Mouse (Mus musculus) hindbrain, postnatal 0 days (tissue): ENCODE measurements around the gene Braf. TPM values are rescaled to one million over a fixed set of nuclear protein-coding genes. Genes with fewer than 3 reads are reported as not detected.

ENCODE experiments used
- ATAC-seq: fragments of 200-750 bp; cut with Nextera tagmentation; 2 replicates; pipeline ENCODE4 v1.8.0; 2017; ENCODE audit warnings: mild to moderate bottlenecking, moderate TSS enrichment, moderate library complexity
- DNase-seq: peaks from one replicate; pipeline ENCODE4 v3.0.0-alpha.2; 2015; ENCODE audit warnings: low spot score
- H3K27ac ChIP-seq: fragments of 300-500 bp; sonication (generic); 2 replicates; pipeline ENCODE4 v1.5.1; 2014; ENCODE audit warnings: mild to moderate bottlenecking
- H3K27me3 ChIP-seq: fragments of 300-500 bp; sonication (generic); 2 replicates; pipeline ENCODE4 v1.6.1; 2014; ENCODE audit warnings: low read length, mixed read lengths; ENCODE audit not compliant: insufficient read depth
- H3K36me3 ChIP-seq: fragments of 300-500 bp; sonication (generic); 2 replicates; pipeline ENCODE4 v1.6.1; 2014; ENCODE audit warnings: low read length, mixed read lengths; ENCODE audit not compliant: insufficient read depth
- H3K4me1 ChIP-seq: fragments of 300-500 bp; sonication (generic); 2 replicates; pipeline ENCODE4 v1.6.1; 2014; ENCODE audit warnings: antibody characterized with exemption, low read length, mixed read lengths; ENCODE audit not compliant: insufficient read depth
- H3K4me2 ChIP-seq: fragments of 300-500 bp; sonication (generic); 2 replicates; pipeline ENCODE4 v1.6.1; 2014; ENCODE audit warnings: low read depth, mild to moderate bottlenecking, low read length, moderate library complexity, mixed read lengths
- H3K4me3 ChIP-seq: fragments of 300-500 bp; sonication (generic); 2 replicates; pipeline ENCODE4 v1.5.1; 2014; ENCODE audit warnings: low read length
- H3K9ac ChIP-seq: fragments of 300-500 bp; sonication (generic); replicated peaks from 2 replicates; pipeline ENCODE4 v1.6.1; 2014; ENCODE audit warnings: mild to moderate bottlenecking, low read length, moderate library complexity, mixed read lengths
- H3K9me3 ChIP-seq: fragments of 300-500 bp; sonication (generic); 2 replicates; pipeline ENCODE4 v1.6.1; 2016; ENCODE audit warnings: low read length, mixed read lengths
- CTCF ChIP-seq: IDR thresholded peaks from 2 replicates; pipeline ENCODE4 v1.5.1; 2016; ENCODE audit warnings: antibody characterized with exemption, control low read depth, low read depth
- WGBS: fragments of 180-500 bp; shearing (Covaris S2); extraction: QIAGEN DNeasy Blood & Tissue Kit; methylation state at CpG from one replicate; pipeline ENCODE4 v1.1.7; 2014; 5-methylcytosine and 5-hydroxymethylcytosine counted together
- polyA plus RNA-seq: library from polyadenylated mRNA; unstranded; fragments of >200 nt; fragmentation: Nextera tagmentation; extraction: Ambion mirVana; gene quantifications from 2 replicates; pipeline ENCODE4 v1.2.1, GENCODE M21; 2015
- total RNA-seq: library from RNA; depleted of rRNA; stranded (reverse); fragments of >200 nt; gene quantifications from 2 replicates; pipeline ENCODE4 v1.2.3, GENCODE M21; 2014

Braf gene
- total and polyA plus RNA-seq, 2 experiments from 2014 or later = 17.3 to 49.6 TPM

DNA sequence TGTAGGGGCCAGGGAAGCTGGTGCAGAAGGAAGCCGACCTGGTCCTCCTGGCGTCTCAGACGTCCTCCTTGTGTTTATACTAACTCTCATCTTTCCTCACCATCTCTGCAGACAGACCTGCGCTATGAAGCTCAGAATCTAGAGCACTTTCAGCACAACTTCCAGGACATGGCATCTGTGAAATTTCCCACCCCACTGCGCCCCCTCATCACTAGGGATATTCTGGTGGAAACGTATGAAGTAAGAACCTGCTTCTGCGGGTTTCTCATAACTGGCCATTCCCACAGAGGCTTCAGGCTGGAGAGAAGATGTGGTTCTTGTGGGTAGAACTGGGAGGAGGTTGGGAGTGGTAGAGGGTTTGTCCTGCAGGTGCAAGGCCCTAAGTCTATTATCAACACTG lies 145.7 kb downstream of the Braf start:
- ATAC-seq = no peak
- no peak overlapping the region for H3K9ac ChIP-seq
- H3K27me3 ChIP-seq = no peaks in the 10 kb centered on the region
- H3K4me1 ChIP-seq = 0 out of 2 replicates have a peak, but pooled peaks cover 2% of the 10 kb centered on the region
- peaks cover 16% of the 10 kb centered on the region for H3K36me3 ChIP-seq
- H3K27ac ChIP-seq = no peak overlapping the region
- no peak overlapping the region for H3K4me3 ChIP-seq
- no peak for TF ChIP-seq CTCF
- no peak overlapping the region for H3K4me2 ChIP-seq
- 89% methylated on average over 7 of the region's 7 CpGs for WGBS
- DNase-seq = no peak
- no peaks in the 10 kb centered on the region for H3K9me3 ChIP-seq

DNA sequence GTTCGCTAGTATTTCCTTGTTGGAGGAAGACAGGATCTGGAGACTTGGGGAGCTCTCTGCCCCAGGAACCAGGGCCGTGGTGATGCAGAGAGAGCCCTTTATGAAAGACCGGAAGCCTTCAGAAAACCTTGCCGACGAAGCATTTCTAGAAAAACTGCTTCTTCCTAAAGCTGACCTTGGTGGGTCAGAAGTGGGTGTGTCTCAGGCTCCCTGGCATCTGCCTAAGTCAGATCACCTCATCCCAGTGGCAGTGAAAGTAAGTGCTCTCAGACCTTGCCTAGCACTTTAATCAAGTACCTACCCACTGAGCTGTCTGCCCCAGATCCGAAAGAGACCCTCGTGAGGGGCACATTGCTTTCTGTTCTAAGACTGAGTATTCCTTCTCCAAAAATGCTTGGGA lies 150.3 kb downstream of the Braf start:
- H3K4me2 ChIP-seq = peak overlapping the region; percentile 69
- H3K9me3 ChIP-seq = no peaks in the 10 kb centered on the region
- no peaks in the 10 kb centered on the region for H3K27me3 ChIP-seq
- peak overlapping the region; percentile 67 for H3K4me3 ChIP-seq
- H3K36me3 ChIP-seq = peaks cover 14% of the 10 kb centered on the region
- peak overlapping the region; percentile 95 for H3K27ac ChIP-seq
- DNase-seq (no peak), ATAC-seq (no peak)
- peaks cover 10% of the 10 kb centered on the region; the same call in 1 of the 2 replicates for H3K4me1 ChIP-seq
- TF ChIP-seq CTCF = no peak
- peak overlapping the region; percentile 77 for H3K9ac ChIP-seq
- 74% methylated on average over 7 of the region's 7 CpGs for WGBS

DNA sequence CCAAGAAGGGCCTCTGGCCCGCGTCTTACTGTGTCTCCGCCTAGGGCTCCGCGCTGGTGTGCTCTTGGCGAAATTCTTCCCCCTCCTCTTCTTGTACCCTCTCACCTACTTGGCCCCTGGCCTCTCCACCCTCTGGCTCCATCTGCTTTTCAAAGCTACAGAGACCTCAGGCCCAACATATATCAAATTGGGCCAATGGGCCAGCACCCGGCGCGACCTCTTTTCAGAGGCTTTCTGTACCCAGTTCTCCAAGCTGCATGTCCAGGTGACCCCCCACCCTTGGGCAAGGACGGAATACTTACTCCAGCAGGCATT lies 150.8 kb downstream of the Braf start:
- H3K36me3 ChIP-seq = peaks cover 10% of the 10 kb centered on the region
- peak overlapping the region; percentile 69 for H3K4me2 ChIP-seq
- peaks cover 10% of the 10 kb centered on the region; the same call in 1 of the 2 replicates for H3K4me1 ChIP-seq
- peak overlapping the region; percentile 77 for H3K9ac ChIP-seq
- ATAC-seq = peak; percentile 55
- H3K27me3 ChIP-seq = no peaks in the 10 kb centered on the region
- H3K27ac ChIP-seq = peak overlapping the region; percentile 95
- peak overlapping the region; percentile 67 for H3K4me3 ChIP-seq
- H3K9me3 ChIP-seq = no peaks in the 10 kb centered on the region
- WGBS = 16% methylated on average over 10 of the region's 10 CpGs
- DNase-seq = no peak
- no peak for TF ChIP-seq CTCF

DNA sequence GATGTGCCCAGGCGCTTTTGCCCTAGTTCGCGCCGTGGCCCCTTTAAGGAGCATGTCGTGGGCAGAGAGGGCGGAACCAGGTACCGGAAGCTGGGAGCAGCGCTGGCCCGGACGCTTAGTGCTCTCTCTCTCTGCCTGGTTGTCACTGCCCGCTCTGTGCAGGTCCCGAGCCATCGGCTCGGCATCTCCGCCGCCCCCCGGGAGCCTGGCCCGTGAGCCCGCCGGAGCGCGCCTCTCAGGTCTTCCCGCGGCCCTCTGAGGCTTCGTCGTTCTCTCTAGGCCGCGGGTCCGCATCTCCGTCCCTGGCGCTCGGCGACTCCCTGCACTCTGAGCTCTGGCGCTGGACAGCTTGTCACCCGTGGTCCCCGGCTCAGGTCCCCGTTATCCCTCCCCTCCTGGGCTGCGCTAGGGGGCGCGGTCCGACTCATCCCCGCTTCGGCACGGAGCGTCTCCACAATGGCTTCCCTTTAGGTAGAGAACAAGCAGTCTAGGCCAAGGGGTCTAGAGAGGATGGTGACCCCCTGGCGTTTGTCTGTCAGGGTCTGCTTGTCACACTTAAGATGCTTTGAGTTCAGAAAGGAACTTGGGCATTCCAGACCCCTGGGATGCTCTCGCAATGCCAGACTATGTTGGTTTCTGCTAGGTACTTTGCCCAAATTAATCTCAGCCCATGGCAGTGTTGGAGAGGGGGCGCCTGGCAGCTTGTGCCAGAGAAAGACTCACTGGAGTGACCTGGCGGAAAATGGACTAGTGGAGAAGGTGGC lies 151.3 kb downstream of the Braf start, which contains the start of gene Adck2:
Gene Adck2 (plus strand): TSS at position 83 of the 764 bp plus-strand sequence.
- peaks cover 10% of the 10 kb centered on the region; the same call in 1 of the 2 replicates for H3K4me1 ChIP-seq
- DNase-seq = peak; percentile 91
- H3K9ac ChIP-seq = peak within 1 kb of the TSS; percentile 77
- peaks cover 6% of the 10 kb centered on the region; the same call in 1 of the 2 replicates for H3K36me3 ChIP-seq
- H3K4me2 ChIP-seq = peak within 1 kb of the TSS; percentile 69
- 3% methylated on average over 48 of the region's 49 CpGs for WGBS
- peak; percentile 94 for ATAC-seq
- H3K4me3 ChIP-seq = peak within 1 kb of the TSS; percentile 67
- H3K27me3 ChIP-seq = no peaks in the 10 kb centered on the region
- peak within 1 kb of the TSS; percentile 95 for H3K27ac ChIP-seq
- H3K9me3 ChIP-seq = no peaks in the 10 kb centered on the region
- TF ChIP-seq CTCF = peak; percentile 64

DNA sequence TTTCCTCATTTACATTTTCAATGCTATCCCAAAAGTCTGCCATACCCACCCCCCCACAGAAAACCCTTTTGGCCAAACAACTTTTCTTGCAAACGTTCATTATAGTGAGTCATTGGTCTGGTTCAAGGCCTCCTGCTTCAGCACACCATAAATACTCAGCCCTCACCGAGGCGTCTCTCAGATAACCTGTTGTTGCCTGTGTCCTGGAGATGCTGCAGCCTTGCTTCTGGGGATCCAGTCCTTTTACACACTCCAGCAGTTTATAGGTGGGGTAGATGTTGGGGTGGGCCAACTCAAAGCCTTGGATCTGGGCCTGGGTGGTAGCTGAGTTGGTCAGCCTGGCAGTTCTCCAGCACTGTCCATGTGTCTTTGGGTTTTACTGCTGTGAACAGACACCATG lies 154.8 kb downstream of the Braf start:
- H3K4me1 ChIP-seq = peaks cover 10% of the 10 kb centered on the region; the same call in 1 of the 2 replicates
- no peak overlapping the region for H3K4me3 ChIP-seq
- H3K27me3 ChIP-seq = no peaks in the 10 kb centered on the region
- ATAC-seq = no peak
- H3K27ac ChIP-seq = no peak overlapping the region
- no peaks in the 10 kb centered on the region for H3K9me3 ChIP-seq
- DNase-seq = no peak
- whole genome bisulfite sequencing = 80% methylated on average over 3 of the region's 3 CpGs
- H3K4me2 ChIP-seq = no peak overlapping the region
- no peaks in the 10 kb centered on the region for H3K36me3 ChIP-seq
- no peak overlapping the region for H3K9ac ChIP-seq
- no peak for TF ChIP-seq CTCF

DNA sequence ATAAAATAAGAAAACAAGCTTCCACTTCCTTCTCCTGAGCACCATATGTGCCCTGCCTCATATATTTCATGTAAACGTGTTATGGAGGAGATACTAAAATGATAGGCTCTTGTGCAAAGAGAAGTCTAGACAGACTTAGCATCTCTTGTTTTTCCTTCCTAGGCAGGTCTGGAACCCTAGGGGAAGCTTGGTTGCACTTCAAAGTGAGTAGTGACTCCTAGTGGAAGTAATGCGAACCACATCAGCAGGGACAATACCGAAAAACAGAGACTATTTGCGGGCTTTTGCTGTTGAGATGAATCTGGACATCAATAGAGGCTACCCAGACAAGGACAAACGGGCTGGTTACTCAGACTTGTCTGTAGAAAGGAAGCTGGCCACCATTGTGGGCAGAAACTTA lies 157.7 kb downstream of the Braf start:
- Histone ChIP-seq H3K36me3 (no peaks in the 10 kb centered on the region), H3K27ac (no peak overlapping the region), H3K9me3 (no peaks in the 10 kb centered on the region), H3K4me2 (no peak overlapping the region), H3K9ac (no peak overlapping the region), H3K4me1 (no peaks in the 10 kb centered on the region), H3K27me3 (no peaks in the 10 kb centered on the region), H3K4me3 (no peak overlapping the region)
- DNase-seq (peak; percentile 78), ATAC-seq (no peak)
- WGBS = 10% methylated on average over 5 of the region's 5 CpGs
- peak; percentile 86 for TF ChIP-seq CTCF
